Mouse (Mus musculus) retina, embryonic 14.5 days (tissue): ENCODE data around the gene Rheb.
"Not testable (repeated sequence)": the region's sequence is repeated elsewhere in the genome, so short reads cannot be mapped to it uniquely, and the experiment has no call there.

Experiments used
- DNase-seq: peaks from one replicate; pipeline ENCODE4 v3.0.0-alpha.2; 2015; ENCODE audit warnings: low spot score

Gene Rheb

GRCm38 (mm10) chr5:24842274-24843102 lies at the start of gene Rheb:
Gene Rheb (minus strand): TSS chr5:24842624.
- peak; percentile 99 for DNase-seq

GRCm38 (mm10) chr5:24889860-24890259 lies 47.4 kb upstream of the Rheb start:
- no peak for DNase-seq

- DNase-seq: no peak
Observed at GRCm38 (mm10) chr5:24888874-24889591, 46.6 kb upstream of the Rheb start.

GRCm38 (mm10) chr5:24887271-24887670 lies 44.8 kb upstream of the Rheb start:
- no peak for DNase-seq

- DNase-seq: no peak
Observed at GRCm38 (mm10) chr5:24878713-24879112, 36.3 kb upstream of the Rheb start.

GRCm38 (mm10) chr5:24877836-24878624 lies 35.6 kb upstream of the Rheb start:
- DNase-seq: no peak

GRCm38 (mm10) chr5:24876653-24877052 lies 34.2 kb upstream of the Rheb start:
- no peak for DNase-seq

- DNase-seq: no peak
Observed at GRCm38 (mm10) chr5:24874111-24874510, 31.7 kb upstream of the Rheb start.

GRCm38 (mm10) chr5:24873221-24873620 lies 30.8 kb upstream of the Rheb start:
- DNase-seq: no peak

- no peak for DNase-seq
Observed at GRCm38 (mm10) chr5:24871276-24871675, 28.9 kb upstream of the Rheb start.

GRCm38 (mm10) chr5:24869796-24870289 lies 27.4 kb upstream of the Rheb start:
- peak; percentile 52 for DNase-seq

GRCm38 (mm10) chr5:24863804-24864203 lies 21.4 kb upstream of the Rheb start:
- no peak for DNase-seq

- no peak for DNase-seq
Observed at GRCm38 (mm10) chr5:24861449-24861930, 19.1 kb upstream of the Rheb start.

GRCm38 (mm10) chr5:24860635-24861448 lies 18.4 kb upstream of the Rheb start:
- DNase-seq: no peak

- DNase-seq: no peak
Observed at GRCm38 (mm10) chr5:24859771-24860540, 17.5 kb upstream of the Rheb start.

- DNase-seq: no peak
Observed at GRCm38 (mm10) chr5:24854827-24855600, 12.6 kb upstream of the Rheb start.

- no peak for DNase-seq
Observed at GRCm38 (mm10) chr5:24854256-24854655, 11.8 kb upstream of the Rheb start.

- not testable (repeated sequence) for DNase-seq
Observed at GRCm38 (mm10) chr5:24848261-24848660, 5.8 kb upstream of the Rheb start.

- no peak for DNase-seq
Observed at GRCm38 (mm10) chr5:24843841-24844240, 1.4 kb upstream of the Rheb start.

GRCm38 (mm10) chr5:24843103-24843475 lies 665 bp upstream of the Rheb start:
- DNase-seq: no peak
